In genomic region chr9:30766701-30767100, GRCm38 (mm10) we compare ENCODE assay signal across 31 mouse cellular contexts.
"Had no signal": no experiment of that assay in that cellular context is flagged by ENCODE, and none has a peak within 500 bp of the region (broad histone marks: within the 10 kb centered on the region; RNA-seq: fewer than 3 reads in every experiment).

No protein-coding gene starts in this region.

- DNase-seq: left cerebral cortex, postnatal 4 days; liver; liver, embryonic 13.5 days; liver, postnatal 0 days; lung, adult 18-20 months; lung, adult 2 months; lung, embryonic 14.5 days; lung, postnatal 10 days; lung, postnatal 14 days; lung, postnatal 36 days; lung, postnatal 4 days; midbrain, embryonic 14.5 days had no signal

- H3K4me1 ChIP-seq: liver, embryonic 12.5 days; liver, embryonic 13.5 days; liver, embryonic 15.5 days; lung, embryonic 15.5 days; megakaryocyte, embryonic 14.5 days; midbrain, embryonic 10.5 days; midbrain, embryonic 12.5 days; midbrain, embryonic 13.5 days; midbrain, embryonic 15.5 days; neural tube, embryonic 12.5 days had no signal

- H3K9me3 ChIP-seq: limb, embryonic 10.5 days; limb, embryonic 12.5 days; limb, embryonic 13.5 days; limb, embryonic 15.5 days; liver, embryonic 12.5 days; liver, embryonic 15.5 days; lung, embryonic 15.5 days; midbrain, embryonic 10.5 days; midbrain, embryonic 12.5 days; midbrain, embryonic 13.5 days; midbrain, embryonic 15.5 days; neural tube, embryonic 12.5 days had no signal

- ATAC-seq: liver, embryonic 12.5 days; liver, postnatal 0 days; lung, postnatal 0 days; midbrain, embryonic 13.5 days; midbrain, embryonic 15.5 days; midbrain, embryonic 16.5 days had no signal

- H3K27ac ChIP-seq: limb, embryonic 10.5 days; limb, embryonic 12.5 days; limb, embryonic 13.5 days; limb, embryonic 15.5 days; liver, embryonic 12.5 days; liver, embryonic 13.5 days; liver, embryonic 14.5 days; liver, embryonic 15.5 days; lung, embryonic 15.5 days; macrophage; midbrain, embryonic 10.5 days; midbrain, embryonic 12.5 days; midbrain, embryonic 13.5 days; midbrain, embryonic 15.5 days; neural tube, embryonic 12.5 days had no signal

- H3K4me3 ChIP-seq: limb, embryonic 10.5 days; limb, embryonic 12.5 days; limb, embryonic 13.5 days; limb, embryonic 15.5 days; liver, embryonic 12.5 days; liver, embryonic 13.5 days; liver, embryonic 15.5 days; lung, embryonic 15.5 days; megakaryocyte, embryonic 14.5 days; midbrain, embryonic 10.5 days; midbrain, embryonic 12.5 days; midbrain, embryonic 13.5 days; midbrain, embryonic 15.5 days; myocyte; neural tube, embryonic 12.5 days had no signal

- H3K9ac ChIP-seq: limb, embryonic 12.5 days; limb, embryonic 13.5 days; limb, embryonic 15.5 days; liver, embryonic 12.5 days; liver, embryonic 13.5 days; liver, embryonic 14.5 days; liver, embryonic 15.5 days; liver, postnatal 0 days; lung, embryonic 14.5 days; lung, embryonic 15.5 days; midbrain, embryonic 12.5 days; midbrain, embryonic 13.5 days; midbrain, embryonic 15.5 days; neural tube, embryonic 12.5 days had no signal

- H3K4me2 ChIP-seq: limb, embryonic 12.5 days; limb, embryonic 13.5 days; limb, embryonic 15.5 days; liver, embryonic 11.5 days; liver, embryonic 12.5 days; liver, embryonic 13.5 days; liver, embryonic 15.5 days; lung, embryonic 14.5 days; lung, embryonic 15.5 days; midbrain, embryonic 12.5 days; midbrain, embryonic 13.5 days; midbrain, embryonic 15.5 days; neural tube, embryonic 12.5 days had no signal

- H3K27me3 ChIP-seq: limb, embryonic 12.5 days; limb, embryonic 13.5 days; limb, embryonic 15.5 days; liver, embryonic 12.5 days; liver, embryonic 13.5 days; liver, embryonic 15.5 days; lung, embryonic 15.5 days; megakaryocyte, embryonic 14.5 days; midbrain, embryonic 12.5 days; midbrain, embryonic 13.5 days; midbrain, embryonic 15.5 days; neural tube, embryonic 12.5 days had no signal

- H3K36me3 ChIP-seq: limb, embryonic 10.5 days; limb, embryonic 12.5 days; limb, embryonic 13.5 days; limb, embryonic 15.5 days; liver, embryonic 12.5 days; liver, embryonic 13.5 days; liver, embryonic 15.5 days; lung, embryonic 15.5 days; midbrain, embryonic 10.5 days; midbrain, embryonic 12.5 days; midbrain, embryonic 13.5 days; midbrain, embryonic 15.5 days; neural tube, embryonic 12.5 days had no signal
